In the genomic region with DNA sequence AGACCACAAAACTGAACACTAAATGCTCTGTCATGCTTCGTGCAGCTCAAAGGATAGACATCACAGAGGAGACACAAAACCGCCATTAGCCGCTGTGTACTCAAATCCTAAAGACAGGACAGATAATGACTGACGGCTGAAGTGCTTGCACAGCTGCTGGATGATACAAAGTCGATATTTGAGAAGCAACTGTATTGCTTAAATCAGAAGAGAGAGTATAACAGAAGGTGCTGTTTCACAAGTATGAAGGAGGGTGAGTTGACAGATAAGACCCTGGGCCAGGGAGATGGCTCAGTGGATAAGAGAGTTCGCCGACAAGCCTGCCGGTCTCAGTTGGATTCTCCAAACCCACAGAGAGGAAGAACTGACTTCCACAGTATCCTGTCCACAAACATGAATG, we compare ENCODE assay signal across 16 mouse cellular contexts. TPM values are rescaled to one million over a fixed set of nuclear protein-coding genes. Genes with fewer than 3 reads are reported as not detected.
"Had no signal": no experiment of that assay in that cellular context is flagged by ENCODE, and none has a peak within 500 bp of the region (broad histone marks: within the 10 kb centered on the region; RNA-seq: fewer than 3 reads in every experiment).

No protein-coding gene starts in this region.

- H3K4me1 ChIP-seq: limb, embryonic 12.5 days; midbrain, embryonic 10.5 days had no signal

- H3K27me3 ChIP-seq: limb, embryonic 12.5 days; neural tube, embryonic 15.5 days; stomach, embryonic 15.5 days had no signal

- H3K4me3 ChIP-seq: layer of hippocampus, adult 2 months; limb, embryonic 12.5 days; midbrain, embryonic 10.5 days; myocyte; neural tube, embryonic 15.5 days; stomach, embryonic 15.5 days had no signal

- H3K27ac ChIP-seq: limb, embryonic 12.5 days; midbrain, embryonic 10.5 days; neural tube, embryonic 15.5 days; stomach, embryonic 15.5 days had no signal

- H3K4me2 ChIP-seq: limb, embryonic 12.5 days; neural tube, embryonic 15.5 days; stomach, embryonic 15.5 days had no signal

- ATAC-seq: inflammation-experienced regulatory T-cells, adult 6 months; intestine, postnatal 0 days had no signal

- H3K9me3 ChIP-seq: limb, embryonic 12.5 days; midbrain, embryonic 10.5 days; neural tube, embryonic 15.5 days; stomach, embryonic 15.5 days had no signal

- H3K9ac ChIP-seq: limb, embryonic 12.5 days; neural tube, embryonic 15.5 days; stomach, embryonic 15.5 days had no signal

- DNase-seq: kidney, adult 9 months; kidney, postnatal 10 days; kidney, postnatal 4 days; midbrain, embryonic 14.5 days had no signal

RNA-seq across cellular contexts. Expression of gene Agmat, which starts 25.4 kb away (rescaled TPM):
- total RNA-seq: layer of hippocampus, adult 2 months; layer of hippocampus, postnatal 10 days had no signal
- polyA plus RNA-seq: inflammation-experienced regulatory T-cells, adult 6 months; limb, embryonic 12.5 days; midbrain, embryonic 10.5 days; midbrain, embryonic 14.5 days; neural tube, embryonic 11.5 days; neural tube, embryonic 15.5 days had no signal

RNA-seq across cellular contexts. Expression of gene Cela2a, which starts 54.1 kb away (rescaled TPM):
- total RNA-seq: layer of hippocampus, adult 2 months; layer of hippocampus, postnatal 10 days; left cerebral cortex, postnatal 36 days had no signal
- polyA plus RNA-seq: inflammation-experienced regulatory T-cells, adult 6 months; limb, embryonic 12.5 days; lung, embryonic 16.5 days; midbrain, embryonic 10.5 days; midbrain, embryonic 14.5 days; myocyte; neural tube, embryonic 11.5 days; neural tube, embryonic 15.5 days had no signal
